Mouse (Mus musculus): ENCODE results near the gene Vps53. TPM values are rescaled to one million over a fixed set of nuclear protein-coding genes. Genes with fewer than 3 reads are reported as not detected.
A peak's percentile ranks its signal among the peaks of the same experiment; 100 is the strongest.

The Vps53 gene
- polyA plus RNA-seq, 1 experiment = 56.6 TPM

- Histone ChIP-seq H3K4me1 (ENCODE audit: control insufficient read depth, insufficient read depth, low read length) (no peaks in the 10 kb centered on the region; the same call in 1 of the 2 replicates), H3K4me3 (ENCODE audit: insufficient read depth, low read length) (no peak overlapping the region), H3K27ac (ENCODE audit: insufficient read depth, low read length) (no peak overlapping the region)
- TF ChIP-seq CTCF (IDR thresholded peaks at IDR 0.05; ENCODE audit: extremely low read depth, insufficient read depth, low read length) = no peak
- no peak for TF ChIP-seq POLR2A (IDR thresholded peaks at IDR 0.05; ENCODE audit: extremely low read depth, insufficient read depth, low read length)
These were observed 80.1 kb downstream of the Vps53 start for GRCm38 (mm10) chr11:76099193-76099975.

- no peak overlapping the region for H3K27ac ChIP-seq (ENCODE audit: insufficient read depth, low read length)
- H3K4me1 ChIP-seq (ENCODE audit: control insufficient read depth, insufficient read depth, low read length) = no peaks in the 10 kb centered on the region
- TF ChIP-seq POLR2A (IDR thresholded peaks at IDR 0.05; ENCODE audit: extremely low read depth, insufficient read depth, low read length) (no peak), CTCF (IDR thresholded peaks at IDR 0.05; ENCODE audit: extremely low read depth, insufficient read depth, low read length) (peak; percentile 19; the same call in 1 of the 2 replicates)
- no peak overlapping the region for H3K4me3 ChIP-seq (ENCODE audit: insufficient read depth, low read length)
These were observed 85.8 kb downstream of the Vps53 start for GRCm38 (mm10) chr11:76093610-76094009.

GRCm38 (mm10) chr11:76089776-76090175, 89.7 kb downstream of the Vps53 start:
- Histone ChIP-seq H3K4me1 (ENCODE audit: control insufficient read depth, insufficient read depth, low read length) (no peaks in the 10 kb centered on the region), H3K27ac (ENCODE audit: insufficient read depth, low read length) (no peak overlapping the region), H3K4me3 (ENCODE audit: insufficient read depth, low read length) (no peak overlapping the region)
- TF ChIP-seq CTCF (IDR thresholded peaks at IDR 0.05; ENCODE audit: extremely low read depth, insufficient read depth, low read length) (no peak), POLR2A (IDR thresholded peaks at IDR 0.05; ENCODE audit: extremely low read depth, insufficient read depth, low read length) (no peak)

GRCm38 (mm10) chr11:76088506-76088905, 90.9 kb downstream of the Vps53 start:
- H3K27ac ChIP-seq (ENCODE audit: insufficient read depth, low read length) = no peak overlapping the region
- TF ChIP-seq CTCF (IDR thresholded peaks at IDR 0.05; ENCODE audit: extremely low read depth, insufficient read depth, low read length) = no peak
- no peak for TF ChIP-seq POLR2A (IDR thresholded peaks at IDR 0.05; ENCODE audit: extremely low read depth, insufficient read depth, low read length)

GRCm38 (mm10) chr11:76085898-76086591, 93.4 kb downstream of the Vps53 start:
- Histone ChIP-seq H3K27ac (ENCODE audit: insufficient read depth, low read length) (no peak overlapping the region), H3K4me3 (ENCODE audit: insufficient read depth, low read length) (no peak overlapping the region), H3K4me1 (ENCODE audit: control insufficient read depth, insufficient read depth, low read length) (no peaks in the 10 kb centered on the region)
- TF ChIP-seq POLR2A (IDR thresholded peaks at IDR 0.05; ENCODE audit: extremely low read depth, insufficient read depth, low read length) (no peak), CTCF (IDR thresholded peaks at IDR 0.05; ENCODE audit: extremely low read depth, insufficient read depth, low read length) (peak; percentile 55)

More at GRCm38 (mm10) chr11:76088506-76088905, 90.9 kb downstream of the Vps53 start:
- Histone ChIP-seq H3K4me3 (ENCODE audit: insufficient read depth, low read length) (no peak overlapping the region), H3K4me1 (ENCODE audit: control insufficient read depth, insufficient read depth, low read length) (no peaks in the 10 kb centered on the region)

GRCm38 (mm10) chr11:76084943-76085342, 94.5 kb downstream of the Vps53 start:
- H3K4me3 ChIP-seq (ENCODE audit: insufficient read depth, low read length) = no peak overlapping the region
- H3K27ac ChIP-seq (ENCODE audit: insufficient read depth, low read length) = no peak overlapping the region
- H3K4me1 ChIP-seq (ENCODE audit: control insufficient read depth, insufficient read depth, low read length) = no peaks in the 10 kb centered on the region
- TF ChIP-seq POLR2A (IDR thresholded peaks at IDR 0.05; ENCODE audit: extremely low read depth, insufficient read depth, low read length) (no peak), CTCF (IDR thresholded peaks at IDR 0.05; ENCODE audit: extremely low read depth, insufficient read depth, low read length) (no peak)

GRCm38 (mm10) chr11:76083941-76084367, 95.5 kb downstream of the Vps53 start:
- no peak for TF ChIP-seq CTCF (IDR thresholded peaks at IDR 0.05; ENCODE audit: extremely low read depth, insufficient read depth, low read length)
- TF ChIP-seq POLR2A (IDR thresholded peaks at IDR 0.05; ENCODE audit: extremely low read depth, insufficient read depth, low read length) = no peak
- no peaks in the 10 kb centered on the region for H3K4me1 ChIP-seq (ENCODE audit: control insufficient read depth, insufficient read depth, low read length)
- H3K27ac ChIP-seq (ENCODE audit: insufficient read depth, low read length) = no peak overlapping the region
- no peak overlapping the region for H3K4me3 ChIP-seq (ENCODE audit: insufficient read depth, low read length)

- Histone ChIP-seq H3K4me3 (ENCODE audit: insufficient read depth, low read length) (no peak overlapping the region), H3K27ac (ENCODE audit: insufficient read depth, low read length) (no peak overlapping the region), H3K4me1 (ENCODE audit: control insufficient read depth, insufficient read depth, low read length) (no peaks in the 10 kb centered on the region)
- TF ChIP-seq CTCF (IDR thresholded peaks at IDR 0.05; ENCODE audit: extremely low read depth, insufficient read depth, low read length) (no peak), POLR2A (IDR thresholded peaks at IDR 0.05; ENCODE audit: extremely low read depth, insufficient read depth, low read length) (no peak)
These were observed 98.3 kb downstream of the Vps53 start for GRCm38 (mm10) chr11:76081048-76081640.

GRCm38 (mm10) chr11:76080293-76080692, 99.2 kb downstream of the Vps53 start:
- TF ChIP-seq POLR2A (IDR thresholded peaks at IDR 0.05; ENCODE audit: extremely low read depth, insufficient read depth, low read length) (no peak), CTCF (IDR thresholded peaks at IDR 0.05; ENCODE audit: extremely low read depth, insufficient read depth, low read length) (no peak)
- Histone ChIP-seq H3K4me1 (ENCODE audit: control insufficient read depth, insufficient read depth, low read length) (no peaks in the 10 kb centered on the region), H3K27ac (ENCODE audit: insufficient read depth, low read length) (no peak overlapping the region), H3K4me3 (ENCODE audit: insufficient read depth, low read length) (no peak overlapping the region)

All from cortical plate, adult 2 months (tissue).